Mouse (Mus musculus) MEL-GATA-1-ER (cell line): ENCODE measurements around the gene 1110032F04Rik.

Experiments
- DNase-seq: peaks from one replicate; pipeline ENCODE4 v3.0.0-alpha.2; 2012; ENCODE audit warnings: low read depth; ENCODE audit errors: extremely low read depth

Gene 1110032F04Rik

DNA sequence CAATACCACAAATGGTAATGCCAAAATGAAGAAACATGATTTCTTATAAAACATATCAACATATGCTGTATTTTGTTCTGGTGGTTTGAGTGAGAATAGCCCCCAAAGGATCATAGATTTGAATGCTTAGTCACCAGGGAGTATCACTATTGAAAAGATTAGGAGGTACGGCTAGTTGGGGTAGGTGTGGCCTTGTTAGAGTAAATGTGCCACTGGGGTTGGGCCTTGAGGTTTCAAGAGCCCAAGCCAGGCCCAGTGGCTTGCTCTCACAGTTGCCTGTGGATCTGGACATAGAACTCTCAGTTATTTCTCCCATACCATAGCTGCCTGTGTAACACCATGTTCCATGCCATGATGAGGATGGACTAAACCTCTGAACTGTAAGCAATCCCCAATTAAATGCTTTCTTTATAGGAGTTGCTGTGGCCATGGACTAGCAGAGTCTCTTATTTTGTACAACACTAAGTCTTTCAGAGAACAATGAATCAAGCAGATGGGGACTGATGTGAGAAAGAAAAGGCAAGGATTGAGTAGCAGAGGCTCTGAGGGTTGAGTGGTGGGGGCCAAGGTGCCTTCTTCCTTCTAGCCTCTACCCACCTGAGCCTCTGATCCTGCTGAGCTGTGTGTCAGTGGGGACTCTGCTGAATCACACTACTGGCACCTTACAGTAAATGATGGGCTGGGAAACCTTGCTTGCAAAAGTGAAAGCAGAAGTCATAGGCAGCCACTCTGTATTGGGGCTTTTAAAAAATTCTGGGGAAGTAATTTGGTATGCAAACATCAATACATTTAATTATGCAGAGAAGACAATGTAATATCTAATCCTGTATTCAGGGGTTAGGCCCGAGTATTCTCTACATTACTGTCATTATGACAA lies 35.8 kb downstream of the 1110032F04Rik start:
- no peak for DNase-seq

DNA sequence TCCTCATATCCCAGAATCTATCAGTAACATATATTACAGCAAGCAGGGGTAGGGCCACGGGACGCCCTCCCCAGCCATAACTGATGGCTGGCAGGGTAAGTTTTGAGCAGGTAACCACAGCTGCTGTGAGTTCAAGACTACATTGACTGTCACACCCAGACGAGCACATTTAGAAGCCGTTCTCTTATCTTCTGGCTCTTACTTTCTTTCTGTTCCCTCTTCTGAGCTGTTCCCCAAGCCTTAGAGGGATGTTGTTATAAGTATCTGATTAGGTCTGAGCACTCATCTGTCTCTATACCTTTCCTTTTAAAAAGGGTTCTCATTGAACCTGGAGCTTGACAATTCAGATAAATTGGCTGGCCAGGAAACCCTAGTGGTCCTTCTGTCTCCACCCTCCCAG lies 38.1 kb downstream of the 1110032F04Rik start:
- DNase-seq, result no peak
